Mouse (Mus musculus) CH12.LX (cell line): ENCODE measurements around the gene Tmem63b. TPM values are rescaled to one million over a fixed set of nuclear protein-coding genes. Genes with fewer than 3 reads are reported as not detected.

Source experiments
- DNase-seq: peaks from one replicate; pipeline ENCODE4 v3.0.0-alpha.2; 2013; ENCODE audit errors: extremely low read depth
- H3K27ac ChIP-seq: 2 replicates; pipeline ENCODE4 v1.5.1; 2012; ENCODE audit warnings: low read depth, mild to moderate bottlenecking, control low read depth, moderate library complexity; ENCODE audit not compliant: insufficient read depth
- H3K27me3 ChIP-seq: replicated peaks from 2 replicates; pipeline ENCODE3; 2012; ENCODE audit warnings: inconsistent platforms
- H3K36me3 ChIP-seq, 2 experiments: replicated peaks in 1 of 2; 2 replicates each; pipeline versions ENCODE3 to v1.6.1; 2012; ENCODE audit warnings: inconsistent platforms in 1 of 2, low read length in 1 of 2, mild to moderate bottlenecking in 1 of 2, mixed read lengths in 1 of 2, moderate library complexity in 1 of 2; ENCODE audit not compliant: control insufficient read depth in 1 of 2, insufficient read depth in 1 of 2
- H3K4me1 ChIP-seq, 2 experiments: 2 replicates each; pipeline ENCODE4 v1.6.1; 2012; ENCODE audit warnings: inconsistent platforms in 1 of 2, moderate library complexity in 1 of 2; ENCODE audit not compliant: insufficient read depth in 2 of 2, control insufficient read depth in 1 of 2
- H3K4me2 ChIP-seq: 2 replicates; pipeline ENCODE4 v1.6.1; 2012; ENCODE audit warnings: low read depth, mild to moderate bottlenecking, control low read depth; ENCODE audit not compliant: poor library complexity, insufficient read depth, severe bottlenecking
- H3K4me3 ChIP-seq, 3 experiments: fragments of 150-350 bp in 1 of 3; sonication (generic) in 1 of 3; replicated peaks in 1 of 3; 2 replicates each; pipeline versions ENCODE3 to v1.5.1; 2011 to 2012; ENCODE audit warnings: low read depth in 2 of 3, low read length in 2 of 3, mild to moderate bottlenecking in 2 of 3, moderate library complexity in 2 of 3, control low read depth in 1 of 3, improper control_type of control experiment in 1 of 3, inconsistent platforms in 1 of 3, mixed read lengths in 1 of 3; ENCODE audit not compliant: poor library complexity in 1 of 3
- H3K79me2 ChIP-seq: replicated peaks from 2 replicates; pipeline ENCODE4 v1.6.1; 2012; ENCODE audit warnings: mild to moderate bottlenecking, moderate library complexity; ENCODE audit not compliant: control insufficient read depth, poor library complexity, insufficient read depth, severe bottlenecking; ENCODE audit errors: extremely low read depth
- H3K9ac ChIP-seq: 2 replicates; pipeline ENCODE4 v1.6.1; 2012; ENCODE audit warnings: low read depth, mild to moderate bottlenecking, control low read depth, moderate library complexity; ENCODE audit not compliant: insufficient read depth
- H3K9me3 ChIP-seq: replicated peaks from 2 replicates; pipeline ENCODE3; 2012; ENCODE audit warnings: low read length, inconsistent platforms, mixed read lengths
- BHLHE40 ChIP-seq: IDR thresholded peaks from 2 replicates; pipeline ENCODE4 v1.6.1; 2011; ENCODE audit warnings: mild to moderate bottlenecking, low read depth, low read length, improper control_type of control experiment
- CHD2 ChIP-seq: IDR thresholded peaks from 2 replicates; pipeline ENCODE4 v1.6.1; 2011; ENCODE audit warnings: low read length, improper control_type of control experiment
- CTCF ChIP-seq, 2 experiments: IDR thresholded peaks in 1 of 2; conservative IDR thresholded peaks in 1 of 2; 2 replicates each; pipeline ENCODE4 v1.5.1; 2011 to 2012; ENCODE audit warnings: low read depth in 2 of 2, low read length in 2 of 2, improper control_type of control experiment in 1 of 2, inconsistent platforms in 1 of 2, mild to moderate bottlenecking in 1 of 2, moderate library complexity in 1 of 2
- E2F4 ChIP-seq: IDR thresholded peaks from 2 replicates; pipeline ENCODE4 v1.6.1; 2011; ENCODE audit warnings: low read depth, low read length, improper control_type of control experiment; ENCODE audit not compliant: insufficient replicate concordance
- ELF1 ChIP-seq: IDR thresholded peaks from 2 replicates; pipeline ENCODE4 v1.6.1; 2014; ENCODE audit warnings: low read depth, mild to moderate bottlenecking, inconsistent platforms, low read length, improper control_type of control experiment
- HCFC1 ChIP-seq: IDR thresholded peaks from 2 replicates; pipeline ENCODE4 v1.6.1; 2012; ENCODE audit warnings: low read depth, mild to moderate bottlenecking, inconsistent platforms, low read length, improper control_type of control experiment
- IRF4 ChIP-seq: IDR thresholded peaks from 2 replicates; pipeline ENCODE4 v1.6.1; 2014; ENCODE audit warnings: low read depth, mild to moderate bottlenecking, inconsistent platforms, low read length, improper control_type of control experiment
- JUN ChIP-seq: IDR thresholded peaks from 2 replicates; pipeline ENCODE4 v1.6.1; 2011; ENCODE audit warnings: low read depth, mild to moderate bottlenecking, low read length, improper control_type of control experiment, moderate library complexity; ENCODE audit not compliant: insufficient read depth
- JUND ChIP-seq: conservative IDR thresholded peaks from 2 replicates; pipeline ENCODE4 v1.6.1; 2011; ENCODE audit warnings: low read depth, low read length, improper control_type of control experiment
- KAT2A ChIP-seq: IDR thresholded peaks from 2 replicates; pipeline ENCODE4 v1.6.1; 2012; ENCODE audit warnings: low read length, improper control_type of control experiment, inconsistent platforms; ENCODE audit not compliant: insufficient replicate concordance
- MAFK ChIP-seq: IDR thresholded peaks from 2 replicates; pipeline ENCODE4 v1.6.1; 2011; ENCODE audit warnings: low read length, improper control_type of control experiment; ENCODE audit not compliant: insufficient replicate concordance
- MAX ChIP-seq: IDR thresholded peaks from 2 replicates; pipeline ENCODE4 v1.6.1; 2011; ENCODE audit warnings: low read length, improper control_type of control experiment
- MAZ ChIP-seq: IDR thresholded peaks from 2 replicates; pipeline ENCODE4 v1.6.1; 2012; ENCODE audit warnings: low read depth, mild to moderate bottlenecking, inconsistent platforms, low read length, improper control_type of control experiment, moderate library complexity
- MEF2A ChIP-seq: IDR thresholded peaks from 2 replicates; pipeline ENCODE4 v1.6.1; 2014; ENCODE audit warnings: low read depth, mild to moderate bottlenecking, inconsistent platforms, low read length, improper control_type of control experiment, borderline replicate concordance
- MYC ChIP-seq: IDR thresholded peaks from 2 replicates; pipeline ENCODE4 v1.6.1; 2011; ENCODE audit warnings: low read depth, mild to moderate bottlenecking, improper control_type of control experiment, low read length
- NELFE ChIP-seq: IDR thresholded peaks from 2 replicates; pipeline ENCODE4 v1.6.1; 2011; ENCODE audit warnings: low read depth, low read length, improper control_type of control experiment
- POLR2AphosphoS2 ChIP-seq: IDR thresholded peaks from 2 replicates; pipeline ENCODE4 v1.6.1; 2011; ENCODE audit warnings: low read depth, low read length, improper control_type of control experiment
- SIN3A ChIP-seq: IDR thresholded peaks from 2 replicates; pipeline ENCODE4 v1.6.1; 2012; ENCODE audit warnings: low read length, improper control_type of control experiment, inconsistent platforms
- SMC3 ChIP-seq: IDR thresholded peaks from 2 replicates; pipeline ENCODE4 v1.6.1; 2011; ENCODE audit warnings: low read depth, low read length, improper control_type of control experiment
- TCF12 ChIP-seq: IDR thresholded peaks from 2 replicates; pipeline ENCODE4 v1.6.1; 2014; ENCODE audit warnings: low read depth, mild to moderate bottlenecking, inconsistent platforms, low read length, improper control_type of control experiment
- USF2 ChIP-seq: conservative IDR thresholded peaks from 2 replicates; pipeline ENCODE4 v1.6.1; 2011; ENCODE audit warnings: low read depth, low read length, improper control_type of control experiment
- ZKSCAN1 ChIP-seq: IDR thresholded peaks from 2 replicates; pipeline ENCODE4 v1.6.1; 2012; ENCODE audit warnings: low read depth, inconsistent platforms, low read length, improper control_type of control experiment, borderline replicate concordance
- ZMIZ1 ChIP-seq: IDR thresholded peaks from 2 replicates; pipeline ENCODE4 v1.6.1; 2012; ENCODE audit warnings: low read depth, mild to moderate bottlenecking, inconsistent platforms, low read length, improper control_type of control experiment
- ZNF384 ChIP-seq: IDR thresholded peaks from 2 replicates; pipeline ENCODE4 v1.6.1; 2012; ENCODE audit warnings: low read depth, low read length, improper control_type of control experiment, inconsistent platforms
- dilution Hi-C: fragments of 300-500 bp; cut with MboI; formaldehyde crosslinking; loops from 2 replicates; pipeline ENCODE4 v1.14.3; 2020; ENCODE audit warnings: low sequenced_read_pairs; ENCODE audit not compliant: extremely low pct_unique_long_range_greater_than_20kb, extremely low pct_ligation_motif_present
- in situ Hi-C: fragments of 300-500 bp; cut with MboI; formaldehyde crosslinking; loops from 3 replicates; pipeline ENCODE4 v1.14.3; 2019; ENCODE audit warnings: low sequenced_read_pairs, low pct_ligation_motif_present, low pct_unique_long_range_greater_than_20kb, mixed read lengths
- polyA plus RNA-seq: library from polyadenylated mRNA; unstranded; fragments of >175 nt; gene quantifications from 2 replicates; pipeline ENCODE4 v1.2.1, GENCODE M21; 2012; ENCODE audit warnings: low read depth; ENCODE audit not compliant: insufficient read length
- total RNA-seq, 2 experiments: library from RNA; depleted of rRNA; stranded (reverse); fragments of 300-350 nt in 1 of 2; fragments of >200 nt in 1 of 2; gene quantifications; 2 replicates each; pipeline ENCODE4 v1.2.3; 2012 to 2014

The Tmem63b gene
- total and polyA plus RNA-seq, 3 experiments: 3.5 to 10.3 (median 6.3) TPM

DNA sequence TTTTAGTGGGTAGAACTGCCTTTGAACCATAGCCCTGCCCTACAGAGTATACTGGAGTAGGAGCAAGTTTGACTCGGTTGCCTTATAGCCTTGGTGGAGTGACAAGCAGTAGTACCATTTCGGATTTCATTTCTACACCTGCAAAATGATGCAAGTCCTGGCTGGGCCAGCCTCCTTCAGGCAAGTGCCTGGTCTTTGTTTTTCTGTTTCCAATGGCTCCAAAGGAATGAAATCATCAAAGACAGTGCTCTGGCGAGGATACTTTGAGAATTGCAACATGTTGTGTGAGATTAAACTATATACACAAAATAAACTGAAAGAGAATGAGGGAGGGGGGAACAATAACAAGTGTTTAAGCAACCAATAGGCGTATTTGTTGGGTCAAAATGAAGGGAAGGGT, 3.3 kb upstream of the Tmem63b start:
- Histone ChIP-seq H3K4me2 (no peak overlapping the region), H3K36me3 (peaks cover 0 to 22% of the 10 kb centered on the region in 2 experiments), H3K9ac (no peak overlapping the region), H3K4me3 (no peak overlapping the region), H3K79me2 (no peaks in the 10 kb centered on the region; the same call in 1 of the 2 replicates), H3K9me3 (no peaks in the 10 kb centered on the region), H3K4me1 (peaks cover 13 to 59% of the 10 kb centered on the region in 2 experiments), H3K27me3 (no peaks in the 10 kb centered on the region), H3K27ac (no peak overlapping the region)
- in situ Hi-C loops: no loop called here
- no peak for DNase-seq
- TF ChIP-seq HCFC1: no peak
- no peak for TF ChIP-seq CTCF (conservative IDR thresholded peaks at IDR 0.05 in 1 of 2, IDR thresholded peaks at IDR 0.05 in 1 of 2; ENCODE audit: low read depth in 2 of 2, low read length in 2 of 2)
- TF ChIP-seq POLR2AphosphoS2: no peak
- TF ChIP-seq MAZ: no peak
- TF ChIP-seq JUND: no peak
- no peak for TF ChIP-seq BHLHE40
- TF ChIP-seq E2F4: no peak
- TF ChIP-seq SIN3A: no peak
- no peak for TF ChIP-seq ELF1
- TF ChIP-seq MAX: no peak
- TF ChIP-seq IRF4: no peak
- no peak for TF ChIP-seq MAFK
- TF ChIP-seq KAT2A: no peak
- no peak for TF ChIP-seq USF2
- no peak for TF ChIP-seq MEF2A
- TF ChIP-seq ZKSCAN1: no peak
- no peak for TF ChIP-seq JUN
- TF ChIP-seq NELFE: no peak
- no peak for TF ChIP-seq MYC
- dilution Hi-C loops: no loop called here

GRCm38 (mm10) chr17:45689120-45689519, 2.4 kb upstream of the Tmem63b start:
- no peak for DNase-seq
- in situ Hi-C loops (no loop called here), dilution Hi-C loops (no loop called here)
- Histone ChIP-seq H3K9me3 (no peaks in the 10 kb centered on the region), H3K4me2 (no peak overlapping the region), H3K4me3 (no peak overlapping the region), H3K27ac (no peak overlapping the region), H3K9ac (no peak overlapping the region), H3K79me2 (no peaks in the 10 kb centered on the region; the same call in 1 of the 2 replicates), H3K36me3 (peaks cover 0 to 22% of the 10 kb centered on the region in 2 experiments), H3K4me1 (peaks cover 10 to 55% of the 10 kb centered on the region in 2 experiments), H3K27me3 (no peaks in the 10 kb centered on the region)
- TF ChIP-seq KAT2A: no peak
- TF ChIP-seq ZNF384: no peak
- no peak for TF ChIP-seq MAX
- TF ChIP-seq ZMIZ1: no peak
- no peak for TF ChIP-seq USF2
- no peak for TF ChIP-seq TCF12
- no peak for TF ChIP-seq MYC
- no peak for TF ChIP-seq E2F4
- TF ChIP-seq IRF4: no peak
- TF ChIP-seq ELF1: no peak
- no peak for TF ChIP-seq HCFC1
- TF ChIP-seq SMC3: no peak
- TF ChIP-seq CHD2: no peak
- TF ChIP-seq POLR2AphosphoS2: no peak
- TF ChIP-seq SIN3A: no peak
